Mouse (Mus musculus) spleen, adult 2 months (tissue): ENCODE results near the gene Pfn1.

ENCODE experiments used
- CTCF ChIP-seq: fragments of 200-500 bp; IDR thresholded peaks from 2 replicates; pipeline ENCODE4 v1.5.1; 2011; ENCODE audit warnings: mild to moderate bottlenecking, inconsistent platforms; ENCODE audit not compliant: insufficient read depth, insufficient read length, insufficient replicate concordance; ENCODE audit errors: extremely low read depth
- POLR2A ChIP-seq: fragments of 200-500 bp; IDR thresholded peaks from 2 replicates; pipeline ENCODE4 v1.6.1; 2011; ENCODE audit warnings: low read depth, low read length, inconsistent platforms

- TF ChIP-seq CTCF = no peak
- TF ChIP-seq POLR2A = no peak
Observed at GRCm38 (mm10) chr11:70668335-70668770, 13.9 kb upstream of the Pfn1 start.
